Mouse (Mus musculus) heart, adult 9 months (tissue): ENCODE measurements around the gene Trappc6a.

Experiments
- DNase-seq, 2 experiments: peaks; one replicate each; pipeline ENCODE4 v3.0.0; 2022; ENCODE audit warnings: low spot score in 2 of 2

Gene Trappc6a

GRCm38 (mm10) chr7:19561431-19561764 lies 53.2 kb downstream of the Trappc6a start:
- no peak for DNase-seq

GRCm38 (mm10) chr7:19561765-19562642 lies 53.8 kb downstream of the Trappc6a start:
- peak; percentile 82 to 89 for DNase-seq

- DNase-seq = peak in 1 of 2 experiments; percentile 44
These were observed 54.6 kb downstream of the Trappc6a start, which contains the start of gene Ppp1r37 for GRCm38 (mm10) chr7:19562643-19563410. Gene Ppp1r37 (minus strand): TSS chr7:19563076.

- no peak for DNase-seq
These were observed 55.7 kb downstream of the Trappc6a start for GRCm38 (mm10) chr7:19563884-19564283.

GRCm38 (mm10) chr7:19564455-19564854 lies 56.3 kb downstream of the Trappc6a start:
- DNase-seq = no peak
